Mouse (Mus musculus) kidney, postnatal 14 days (tissue): ENCODE measurements at regions not wholly inside any gene's neighbourhood (a gene's known extent, or its start where the extent isn't known, plus 50 kb on each side); places are given as distances from the start of the nearest gene placed in this dataset.
"Not testable (repeated sequence)": the region's sequence is repeated elsewhere in the genome, so short reads cannot be mapped to it uniquely, and the experiment has no call there.

Experiments used
- DNase-seq: peaks from one replicate; pipeline ENCODE4 v3.0.0; 2022; ENCODE audit warnings: mixed read lengths

GRCm38 (mm10) chr13:11030874-11031273, 670.2 kb upstream of the Chrm3 start:
- DNase-seq, result not testable (repeated sequence)

GRCm38 (mm10) chr13:11030381-11030780, 669.7 kb upstream of the Chrm3 start:
- DNase-seq, result no peak

- DNase-seq, result no peak
Observed at GRCm38 (mm10) chr13:11025918-11026317, 665.3 kb upstream of the Chrm3 start.

GRCm38 (mm10) chr13:11024441-11024840, 663.8 kb upstream of the Chrm3 start:
- no peak for DNase-seq

GRCm38 (mm10) chr13:11017584-11017983, 656.9 kb upstream of the Chrm3 start:
- no peak for DNase-seq

- no peak for DNase-seq
Observed at GRCm38 (mm10) chr13:11005374-11005773, 644.7 kb upstream of the Chrm3 start.

- DNase-seq, result no peak
Observed at GRCm38 (mm10) chr13:10991151-10991550, 630.5 kb upstream of the Chrm3 start.

GRCm38 (mm10) chr13:10990503-10991025, 629.9 kb upstream of the Chrm3 start:
- DNase-seq, result no peak

- no peak for DNase-seq
Observed at GRCm38 (mm10) chr13:10989095-10989814, 628.6 kb upstream of the Chrm3 start.

GRCm38 (mm10) chr13:10983736-10984135, 623.1 kb upstream of the Chrm3 start:
- DNase-seq, result no peak

GRCm38 (mm10) chr13:10982543-10982942, 621.9 kb upstream of the Chrm3 start:
- no peak for DNase-seq

GRCm38 (mm10) chr13:10971932-10972331, 611.3 kb upstream of the Chrm3 start:
- DNase-seq, result no peak

GRCm38 (mm10) chr13:10970721-10971120, 610.1 kb upstream of the Chrm3 start:
- no peak for DNase-seq

GRCm38 (mm10) chr13:10952923-10953322, 592.3 kb upstream of the Chrm3 start:
- no peak for DNase-seq

GRCm38 (mm10) chr13:10950658-10951057, 590.0 kb upstream of the Chrm3 start:
- not testable (repeated sequence) for DNase-seq

GRCm38 (mm10) chr13:10947398-10947797, 586.8 kb upstream of the Chrm3 start:
- no peak for DNase-seq

GRCm38 (mm10) chr13:10943877-10944276, 583.2 kb upstream of the Chrm3 start:
- no peak for DNase-seq

- peak; percentile 17 for DNase-seq
Observed at GRCm38 (mm10) chr13:10942031-10942655, 581.5 kb upstream of the Chrm3 start.

- no peak for DNase-seq
Observed at GRCm38 (mm10) chr13:10938233-10938632, 577.6 kb upstream of the Chrm3 start.

- peak; percentile 1 for DNase-seq
Observed at GRCm38 (mm10) chr13:10930741-10931140, 570.1 kb upstream of the Chrm3 start.

GRCm38 (mm10) chr13:10914377-10914776, 553.7 kb upstream of the Chrm3 start:
- no peak for DNase-seq

- DNase-seq, result no peak
Observed at GRCm38 (mm10) chr13:10909122-10909751, 548.6 kb upstream of the Chrm3 start.

- no peak for DNase-seq
Observed at GRCm38 (mm10) chr13:10867864-10868263, 507.2 kb upstream of the Chrm3 start.
